In the genomic region with DNA sequence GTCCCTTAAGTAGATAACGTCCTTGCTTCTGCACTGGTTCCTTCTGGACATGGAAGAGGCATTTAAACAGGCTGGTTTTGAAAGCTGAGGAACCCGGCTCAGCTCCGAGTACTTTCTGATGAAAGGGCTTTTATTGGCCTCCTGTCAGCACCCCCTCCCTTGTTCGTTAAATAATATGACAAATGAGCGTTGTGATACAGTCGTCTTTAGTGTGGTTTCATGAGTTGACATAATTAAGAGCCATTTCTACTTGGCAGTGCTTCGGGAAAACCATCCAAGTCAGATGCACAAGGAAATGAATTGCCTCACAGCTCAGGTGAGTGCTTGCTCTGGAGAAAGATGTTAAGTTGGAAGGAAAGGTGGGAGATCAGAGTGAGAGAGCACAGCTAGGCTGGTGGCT, we compare ENCODE assay signal across 20 mouse cellular contexts.
A peak's percentile ranks its signal among the peaks of the same experiment; 100 is the strongest.
DNase-seq lines count a peak whose midpoint lies in the region; ATAC-seq and TF ChIP-seq lines count a peak whose summit lies in the region.
"Had no signal": no experiment of that assay in that cellular context is flagged by ENCODE, and none has a peak within 500 bp of the region (broad histone marks: within the 10 kb centered on the region; RNA-seq: fewer than 3 reads in every experiment).

No protein-coding gene starts in this region.

- WGBS in heart, embryonic 13.5 days = 49% methylated on average over 7 of the region's 7 CpGs
- WGBS in kidney, embryonic 14.5 days = 34% methylated on average over 7 of the region's 7 CpGs
- 55% methylated on average over 7 of the region's 7 CpGs for WGBS in kidney, adult 2 months
- 29% methylated on average over 7 of the region's 7 CpGs for WGBS in neural tube, embryonic 13.5 days
- 27% methylated on average over 7 of the region's 7 CpGs for WGBS in neural tube, embryonic 15.5 days

- H3K4me2 ChIP-seq in heart, embryonic 13.5 days = no peak overlapping the region
- H3K4me2 ChIP-seq in kidney, embryonic 14.5 days (replicated peaks; ENCODE audit: low read depth, low read length) = no peak overlapping the region
- H3K4me2 ChIP-seq in neural tube, embryonic 13.5 days = no peak overlapping the region
- H3K4me2 ChIP-seq in neural tube, embryonic 15.5 days = no peak overlapping the region
- H3K4me2 ChIP-seq: embryonic facial prominence, embryonic 15.5 days; heart, embryonic 12.5 days; hindbrain, embryonic 13.5 days had no signal

- no peaks in the 10 kb centered on the region for H3K27me3 ChIP-seq in heart, embryonic 13.5 days (replicated peaks)
- no peaks in the 10 kb centered on the region for H3K27me3 ChIP-seq in kidney, embryonic 14.5 days (ENCODE audit: control insufficient read depth, insufficient read depth, low read length)
- no peaks in the 10 kb centered on the region for H3K27me3 ChIP-seq in kidney, adult 2 months (replicated peaks; ENCODE audit: control insufficient read depth, insufficient read depth, low read length)
- peaks cover 80% of the 10 kb centered on the region for H3K27me3 ChIP-seq in neural tube, embryonic 13.5 days
- H3K27me3 ChIP-seq in neural tube, embryonic 15.5 days (replicated peaks) = peaks cover 38% of the 10 kb centered on the region
- H3K27me3 ChIP-seq: embryonic facial prominence, embryonic 15.5 days; heart, embryonic 12.5 days had no signal

- 0 out of 2 replicates have a peak overlapping the region, but pooled peaks have one; percentile 78 for H3K27ac ChIP-seq in heart, embryonic 13.5 days (replicated peaks)
- no peak overlapping the region for H3K27ac ChIP-seq in kidney, embryonic 14.5 days (ENCODE audit: low read depth, low read length)
- no peak overlapping the region for H3K27ac ChIP-seq in kidney, adult 2 months (ENCODE audit: insufficient read depth, low read depth, low read length)
- H3K27ac ChIP-seq in neural tube, embryonic 13.5 days (replicated peaks) = no peak overlapping the region
- no peak overlapping the region for H3K27ac ChIP-seq in neural tube, embryonic 15.5 days (replicated peaks)
- H3K27ac ChIP-seq: embryonic facial prominence, embryonic 15.5 days; gastrocnemius, adult 2 months; hindbrain, embryonic 13.5 days had no signal

- H3K36me3 ChIP-seq in heart, embryonic 13.5 days = no peaks in the 10 kb centered on the region
- H3K36me3 ChIP-seq in kidney, embryonic 14.5 days (ENCODE audit: control insufficient read depth, insufficient read depth, low read length) = no peaks in the 10 kb centered on the region
- H3K36me3 ChIP-seq in kidney, adult 2 months (ENCODE audit: control insufficient read depth, insufficient read depth, low read length) = no peaks in the 10 kb centered on the region
- H3K36me3 ChIP-seq in neural tube, embryonic 13.5 days = no peaks in the 10 kb centered on the region
- no peaks in the 10 kb centered on the region for H3K36me3 ChIP-seq in neural tube, embryonic 15.5 days
- H3K36me3 ChIP-seq: embryonic facial prominence, embryonic 15.5 days; heart, embryonic 12.5 days; hindbrain, embryonic 13.5 days had no signal

- no peak for DNase-seq in heart, postnatal 14 days
- no peak for DNase-seq in kidney, adult 2 months
- DNase-seq in liver = no peak
- DNase-seq: adrenal gland, adult 8-10 months; adrenal gland, postnatal 36 days; cerebellum, adult 11 months; cerebellum, adult 8-10 months; cerebellum, postnatal 14 days; embryo, embryonic 11 days; gastrocnemius, adult 2 months; gastrocnemius, postnatal 25 days; heart, postnatal 4 days had no signal

- intact Hi-C loops in heart, postnatal 14 days (cut with DNase I) = no loop called here

- no peak for TF ChIP-seq POLR2A in kidney, adult 2 months (IDR thresholded peaks at IDR 0.05; ENCODE audit: low read depth, low read length)

- H3K9me3 ChIP-seq in heart, embryonic 13.5 days = no peaks in the 10 kb centered on the region
- H3K9me3 ChIP-seq in kidney, embryonic 14.5 days (ENCODE audit: control insufficient read depth, low read length) = no peaks in the 10 kb centered on the region
- H3K9me3 ChIP-seq in neural tube, embryonic 13.5 days = no peaks in the 10 kb centered on the region
- no peaks in the 10 kb centered on the region for H3K9me3 ChIP-seq in neural tube, embryonic 15.5 days (replicated peaks)
- H3K9me3 ChIP-seq: embryonic facial prominence, embryonic 15.5 days; heart, embryonic 12.5 days; hindbrain, embryonic 13.5 days had no signal

- no peak overlapping the region for H3K9ac ChIP-seq in heart, embryonic 13.5 days
- H3K9ac ChIP-seq in kidney, embryonic 14.5 days (ENCODE audit: low read depth, low read length) = no peak overlapping the region
- no peak overlapping the region for H3K9ac ChIP-seq in neural tube, embryonic 13.5 days
- no peak overlapping the region for H3K9ac ChIP-seq in neural tube, embryonic 15.5 days (replicated peaks)
- H3K9ac ChIP-seq: embryonic facial prominence, embryonic 15.5 days; heart, embryonic 12.5 days; hindbrain, embryonic 13.5 days had no signal

- H3K4me1 ChIP-seq in heart, embryonic 13.5 days = peaks cover 59% of the 10 kb centered on the region
- peaks cover 13% of the 10 kb centered on the region for H3K4me1 ChIP-seq in kidney, embryonic 14.5 days (ENCODE audit: control insufficient read depth, insufficient read depth, low read length)
- peaks cover 8% of the 10 kb centered on the region for H3K4me1 ChIP-seq in kidney, adult 2 months (ENCODE audit: control insufficient read depth, insufficient read depth, low read length)
- peaks cover 33% of the 10 kb centered on the region for H3K4me1 ChIP-seq in neural tube, embryonic 13.5 days (replicated peaks)
- peaks cover 13% of the 10 kb centered on the region for H3K4me1 ChIP-seq in neural tube, embryonic 15.5 days

- no peak overlapping the region for H3K4me3 ChIP-seq in heart, embryonic 13.5 days
- H3K4me3 ChIP-seq in kidney, embryonic 14.5 days (ENCODE audit: low read length) = no peak overlapping the region
- H3K4me3 ChIP-seq in kidney, adult 2 months (ENCODE audit: insufficient read depth, low read depth, low read length) = no peak overlapping the region
- no peak overlapping the region for H3K4me3 ChIP-seq in neural tube, embryonic 13.5 days
- H3K4me3 ChIP-seq in neural tube, embryonic 15.5 days (replicated peaks) = no peak overlapping the region
- H3K4me3 ChIP-seq: embryonic facial prominence, embryonic 15.5 days; erythroblast, embryonic 14.5 days; gastrocnemius, adult 2 months; heart, embryonic 12.5 days; hindbrain, embryonic 13.5 days had no signal

- no peak for TF ChIP-seq CTCF in kidney, adult 2 months (conservative IDR thresholded peaks at IDR 0.05; ENCODE audit: insufficient read depth, insufficient read length, low read depth, low read length)

- no peak for ATAC-seq in heart, embryonic 13.5 days (ENCODE audit: extremely low read depth, insufficient number of reproducible peaks, low FRiP score, low TSS enrichment)
- ATAC-seq in kidney, embryonic 14.5 days (ENCODE audit: low FRiP score, low TSS enrichment) = peak; percentile 6; the same call in 1 of the 2 replicates
- 0 out of 2 replicates have a peak, but pooled peaks have one; percentile 12 for ATAC-seq in neural tube, embryonic 13.5 days (ENCODE audit: low read depth)
- no peak for ATAC-seq in neural tube, embryonic 15.5 days (ENCODE audit: low FRiP score)

Comparison
In these comparisons a context has a peak if more than half of its experiments do, and no peak if none do; other contexts are left out.
1. ATAC-seq: peak in kidney, embryonic 14.5 days (single experiment) and neural tube, embryonic 13.5 days (single experiment); none in heart, embryonic 13.5 days (single experiment) and neural tube, embryonic 15.5 days (single experiment).